Mouse (Mus musculus): Measurements from ENCODE around the gene Clta.
A peak's percentile ranks its signal among the peaks of the same experiment; 100 is the strongest.

Clta gene

DNA sequence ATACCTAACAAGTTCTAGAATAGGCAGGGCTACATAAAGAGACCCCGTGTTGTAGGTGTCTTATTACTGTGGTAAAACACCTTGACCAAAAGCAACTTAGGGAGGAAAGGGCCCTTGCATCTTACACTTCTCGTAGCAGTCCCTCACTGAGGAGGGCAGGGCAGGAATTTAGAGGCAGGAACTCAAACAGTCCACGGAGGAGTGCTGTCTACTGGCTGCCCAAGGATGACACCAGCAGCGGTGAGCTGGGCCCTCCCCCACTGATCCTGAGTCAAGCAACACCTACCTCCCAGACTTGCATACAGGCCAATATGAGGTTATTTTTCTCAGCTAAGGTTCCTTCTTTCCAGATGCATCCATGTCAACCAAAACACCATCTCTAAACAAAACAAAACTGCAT is 24.0 kb upstream of the Clta start:
- peak in 1 of 2 experiments; percentile 57 for DNase-seq (ENCODE audit: low spot score in 2 of 2)

DNA sequence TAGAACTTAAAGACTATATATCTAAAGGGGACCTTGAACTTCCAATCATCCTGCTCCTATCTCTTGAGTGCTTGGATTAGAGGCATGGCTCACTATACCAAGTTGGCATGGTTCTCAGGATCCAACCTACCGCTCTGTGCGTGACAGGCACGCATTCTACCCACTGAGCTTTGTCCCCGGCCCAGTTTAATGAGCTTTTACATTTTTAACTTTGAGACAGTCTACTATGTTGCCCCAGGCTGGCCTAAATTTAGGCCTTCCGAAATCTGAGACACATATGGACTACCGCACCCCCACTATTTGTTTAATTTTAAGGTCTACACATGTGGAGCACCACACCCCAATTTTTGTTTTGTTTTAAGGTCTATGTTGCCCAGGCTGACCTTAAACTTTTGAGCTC is 23.4 kb upstream of the Clta start:
- DNase-seq (ENCODE audit: low spot score in 2 of 2): peak in 1 of 2 experiments; percentile 47

DNA sequence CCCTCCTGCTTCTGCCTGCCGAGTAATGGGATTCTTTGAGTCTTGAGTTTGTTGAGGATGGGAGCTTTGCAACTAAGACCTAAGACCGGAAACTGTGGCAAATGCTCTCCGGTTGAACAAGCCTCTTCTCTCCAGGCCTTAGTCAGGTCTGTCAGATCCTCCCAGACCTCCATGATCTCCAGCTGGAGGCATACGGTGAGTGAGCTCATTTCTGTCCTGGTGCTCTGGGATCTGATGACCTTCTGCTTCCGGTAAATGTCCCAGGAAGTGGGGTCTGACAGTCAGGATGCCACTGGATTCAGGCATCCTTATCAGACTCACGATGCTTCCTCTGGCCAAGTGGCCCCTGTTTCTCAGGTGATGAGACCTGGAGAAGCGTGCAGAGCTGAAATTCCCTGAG is 23.0 kb upstream of the Clta start:
- peak in 1 of 2 experiments; percentile 52 for DNase-seq (ENCODE audit: low spot score in 2 of 2)

DNA sequence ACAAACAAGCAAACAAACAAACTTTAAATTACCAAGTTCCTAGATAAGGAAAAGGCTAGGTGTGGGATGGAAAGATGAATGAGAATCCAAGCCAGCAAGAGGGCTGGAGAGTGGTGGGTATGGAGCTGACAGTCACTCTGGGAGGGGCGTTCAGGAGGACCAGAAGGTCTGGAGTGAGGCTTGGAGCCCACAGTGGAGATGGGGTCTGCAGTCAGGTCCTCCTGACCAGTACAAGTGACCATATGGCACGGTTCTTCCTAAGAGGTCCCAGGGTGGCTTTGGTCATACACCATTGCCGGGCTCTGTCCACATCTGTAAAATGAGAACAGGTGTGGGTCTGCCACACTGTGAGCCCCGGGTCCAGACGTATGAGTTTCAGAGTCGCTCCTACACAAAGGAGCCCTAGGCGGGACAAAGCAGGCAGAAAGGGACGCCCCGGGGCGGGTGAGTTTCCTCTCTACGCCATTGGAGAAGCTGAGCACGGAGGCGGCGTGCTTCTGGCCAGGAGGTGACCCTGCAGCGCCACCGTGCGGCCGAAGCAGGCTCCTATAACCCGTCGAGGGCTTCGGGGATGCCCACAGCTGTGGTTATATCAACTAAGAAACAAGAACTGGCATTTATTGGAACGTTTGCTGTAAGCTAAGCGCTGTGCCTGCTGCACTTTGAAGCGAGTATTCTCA is 22.1 kb upstream of the Clta start:
- peak; percentile 95 to 99 for DNase-seq (ENCODE audit: low spot score in 2 of 2)

DNA sequence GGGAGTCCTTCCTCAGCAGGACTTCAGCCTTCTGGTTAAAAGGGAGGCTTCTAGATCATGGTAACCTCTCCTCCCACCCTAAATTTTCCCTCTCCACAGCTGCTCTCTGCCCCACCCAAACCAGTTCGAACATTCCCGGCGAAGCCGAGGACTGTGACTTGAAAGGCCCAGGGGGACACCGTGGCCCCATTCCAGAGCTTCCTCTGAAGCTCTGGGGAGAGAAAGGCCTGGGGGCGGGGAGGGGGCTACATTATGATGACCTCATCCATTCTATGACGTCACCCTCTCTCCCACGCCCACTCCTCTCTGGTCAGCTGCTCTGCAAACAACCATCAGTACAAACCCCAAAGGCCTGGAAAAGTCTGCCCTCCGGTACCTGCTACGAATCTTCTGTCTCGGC is 21.1 kb upstream of the Clta start, which contains the start of gene Ccin:
TSS of gene Ccin (plus strand) at position 303 of the 400 bp plus-strand sequence.
- peak in 1 of 2 experiments; percentile 58 for DNase-seq (ENCODE audit: low spot score in 2 of 2)

DNA sequence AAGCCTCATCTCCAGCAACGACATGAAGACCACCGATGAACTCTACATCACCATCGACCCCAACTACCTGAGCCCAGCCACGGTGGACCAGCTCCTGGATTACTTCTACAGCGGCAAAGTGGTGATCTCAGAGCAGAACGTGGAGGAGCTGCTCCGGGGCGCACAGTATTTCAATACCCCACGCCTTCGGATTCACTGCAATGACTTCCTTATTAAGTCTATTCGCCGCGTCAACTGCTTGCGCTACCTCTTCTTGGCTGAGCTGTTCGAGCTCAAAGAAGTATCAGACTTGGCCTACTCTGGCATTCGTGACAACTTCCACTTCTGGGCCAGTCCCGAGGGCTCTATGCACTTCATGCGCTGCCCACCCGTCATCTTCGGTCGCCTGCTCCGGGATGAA is 20.5 kb upstream of the Clta start:
- DNase-seq (ENCODE audit: low spot score in 2 of 2): peak in 1 of 2 experiments; percentile 57

DNA sequence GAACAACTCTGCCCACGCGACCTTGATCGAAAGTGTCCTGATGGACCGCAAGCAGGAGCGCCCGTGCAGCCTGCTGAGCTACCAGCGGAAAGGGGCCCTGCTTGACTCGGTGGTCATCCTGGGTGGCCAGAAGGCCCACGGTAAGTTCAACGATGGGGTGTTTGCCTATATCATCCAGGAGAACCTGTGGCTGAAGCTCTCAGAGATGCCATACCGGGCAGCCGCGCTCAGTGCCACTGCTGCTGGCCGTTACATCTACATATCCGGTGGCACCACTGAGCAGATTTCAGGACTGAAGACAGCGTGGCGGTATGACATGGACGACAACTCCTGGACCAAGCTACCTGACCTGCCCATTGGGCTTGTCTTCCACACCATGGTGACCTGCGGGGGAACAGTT is 19.9 kb upstream of the Clta start:
- DNase-seq (ENCODE audit: low spot score in 2 of 2): peak in 1 of 2 experiments; percentile 64

DNA sequence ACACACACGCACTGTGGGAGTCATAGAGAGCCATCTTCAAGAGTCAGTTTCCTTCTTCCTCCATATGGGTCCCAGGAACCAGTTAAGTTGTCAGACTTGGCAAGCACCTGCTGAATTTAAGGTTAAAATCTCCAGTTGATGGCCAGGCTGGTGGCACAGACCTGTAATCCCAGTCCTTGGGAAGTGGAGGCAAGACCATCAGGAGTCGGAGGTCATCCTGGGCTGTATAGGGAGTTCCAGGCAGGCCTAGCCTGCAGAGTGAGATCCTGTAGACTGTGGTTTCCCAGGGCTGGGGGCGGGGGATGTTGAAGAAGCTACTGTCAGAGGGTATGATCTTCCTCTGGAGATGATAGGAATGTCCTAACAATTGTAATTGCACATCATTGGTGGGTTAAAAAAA is 15.3 kb upstream of the Clta start:
- DNase-seq (ENCODE audit: low spot score in 2 of 2): peak in 1 of 2 experiments; percentile 53

DNA sequence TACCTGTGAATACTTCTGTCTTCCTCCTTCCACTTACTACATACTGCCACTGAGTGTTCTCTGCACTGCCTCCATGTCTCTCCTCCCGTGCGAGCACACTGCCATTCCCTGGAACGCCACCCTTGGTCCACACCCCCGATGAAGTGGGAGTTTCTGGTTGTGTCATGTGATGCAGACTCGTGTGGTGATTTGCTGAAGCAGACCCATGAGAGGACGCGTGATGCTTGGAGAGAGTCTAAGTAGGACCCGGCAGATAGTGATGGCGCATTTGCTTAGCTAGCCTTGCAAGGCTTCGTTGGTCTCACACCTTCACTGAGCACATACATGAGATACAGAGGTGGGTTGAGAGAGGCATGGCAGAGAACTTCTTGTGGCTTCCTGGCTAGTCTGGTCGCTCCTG is 11.2 kb upstream of the Clta start:
- DNase-seq (ENCODE audit: low spot score in 2 of 2): peak in 1 of 2 experiments; percentile 55

DNA sequence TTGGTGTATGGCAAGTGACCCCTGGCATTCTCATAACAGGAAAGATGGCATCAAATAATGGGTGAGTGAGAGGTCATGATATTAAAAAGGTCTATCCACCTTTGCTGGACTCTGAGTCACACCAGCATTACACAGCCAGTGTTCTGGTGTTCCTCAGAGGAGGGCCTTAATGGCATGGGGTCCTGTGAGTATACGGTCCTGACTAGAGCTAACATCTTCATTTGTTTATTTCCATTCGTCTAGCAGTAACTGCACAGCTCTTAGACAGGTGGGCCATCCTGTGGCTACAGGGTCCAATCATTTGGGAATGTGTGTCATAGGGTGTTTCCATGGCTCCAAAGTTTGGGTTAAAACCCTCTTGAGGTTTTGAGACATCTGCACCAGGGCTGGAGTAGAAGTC is 9.9 kb upstream of the Clta start:
- DNase-seq (ENCODE audit: low spot score in 2 of 2): peak in 1 of 2 experiments; percentile 13

DNA sequence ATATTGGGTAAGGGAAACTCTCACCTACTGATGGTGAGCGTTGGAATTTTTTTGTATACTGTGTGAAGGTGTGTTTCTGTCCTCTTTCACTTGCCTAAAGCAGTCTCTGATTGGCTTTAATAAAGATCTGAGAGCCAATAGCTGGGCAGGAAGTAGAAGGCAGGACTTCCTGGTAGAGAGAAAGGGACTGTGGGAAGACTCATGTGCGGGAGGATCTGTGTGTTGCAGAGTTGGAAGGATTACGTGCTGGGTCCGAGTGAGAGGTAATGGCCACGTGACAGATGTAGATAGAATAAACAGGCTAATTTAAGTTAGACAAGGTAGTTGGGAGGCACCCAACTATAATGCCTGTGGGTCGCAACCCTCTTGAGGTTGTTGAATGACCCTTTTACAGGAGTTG is 630 bp upstream of the Clta start:
- DNase-seq (ENCODE audit: low spot score in 2 of 2): peak in 1 of 2 experiments; percentile 39

DNA sequence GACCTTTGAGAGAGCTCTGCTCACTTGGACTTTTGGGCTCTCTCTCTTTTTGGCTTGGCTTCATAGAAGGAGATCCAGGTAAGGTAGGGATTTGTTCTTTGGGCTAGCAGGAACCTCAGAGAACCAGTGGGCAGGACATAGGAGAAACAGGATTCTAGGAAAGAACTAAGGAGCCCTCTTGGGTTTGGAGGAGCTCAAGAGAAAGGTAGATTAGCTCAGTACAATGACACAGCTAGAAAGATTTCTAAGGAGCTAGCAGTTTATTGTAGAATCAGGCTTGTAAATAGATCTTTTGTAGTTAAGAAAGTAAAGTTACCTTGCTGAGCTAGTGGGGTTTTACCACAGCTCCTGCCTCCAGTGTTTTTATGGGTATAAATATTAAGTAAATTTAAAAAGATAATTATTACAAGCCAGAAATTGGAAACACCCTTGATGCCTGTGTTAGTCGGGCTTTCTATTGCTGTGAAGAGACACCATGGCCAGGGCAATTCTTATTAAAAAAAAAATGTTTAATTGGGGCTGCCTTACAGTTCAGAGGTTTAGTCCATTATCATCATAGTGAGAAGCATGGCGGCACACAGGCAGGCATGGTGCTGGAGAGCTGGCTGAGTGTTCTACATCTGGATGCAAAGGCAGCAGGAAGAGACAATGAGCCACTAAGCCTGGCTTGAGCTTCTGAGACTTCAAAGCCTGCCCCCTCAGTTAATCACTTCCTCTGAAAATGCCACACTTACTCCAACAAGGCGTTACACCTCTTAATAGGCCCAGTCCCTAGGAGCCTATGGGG is 564 bp downstream of the Clta start:
- DNase-seq (ENCODE audit: low spot score in 2 of 2): no peak

DNA sequence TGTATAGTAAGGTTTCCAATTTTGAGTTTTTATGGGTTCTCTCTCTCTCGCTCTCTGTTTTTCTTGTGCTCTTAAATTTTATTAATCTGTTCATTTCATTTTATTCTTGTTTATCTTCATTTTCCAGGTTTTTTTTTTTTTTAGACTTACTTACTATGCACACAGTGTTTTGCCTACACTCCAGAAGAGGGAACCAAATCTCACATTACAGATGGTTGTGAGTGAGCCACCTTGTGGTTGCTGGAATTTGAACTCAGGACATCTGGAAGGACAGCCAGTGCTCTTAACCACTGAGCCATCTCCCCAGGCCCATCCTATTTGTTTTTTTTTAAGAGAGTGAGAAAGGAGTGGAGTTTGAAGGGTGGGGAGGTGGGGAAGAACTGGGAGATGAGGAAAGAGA is 5.9 kb downstream of the Clta start:
- no peak for DNase-seq (ENCODE audit: low spot score in 2 of 2)

DNA sequence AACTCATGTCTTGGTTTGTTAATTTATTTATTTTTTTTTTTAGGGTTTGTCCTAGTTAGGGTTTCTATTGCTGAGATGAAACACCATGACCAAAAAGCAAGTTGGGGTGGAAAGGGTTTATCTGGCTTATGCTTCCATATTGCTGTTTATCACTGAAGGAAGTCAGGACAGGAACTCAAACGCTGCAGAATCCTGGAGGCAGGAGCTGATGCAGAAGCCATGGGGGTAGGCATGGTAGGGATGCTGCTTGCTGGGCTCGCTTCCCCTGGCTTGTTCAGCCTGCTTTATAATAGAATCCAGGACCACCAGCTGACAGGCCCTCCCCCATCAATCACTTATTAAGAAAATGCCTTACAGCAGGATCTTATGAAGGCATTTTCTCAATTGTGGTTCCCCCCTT is 6.6 kb downstream of the Clta start:
- DNase-seq (ENCODE audit: low spot score in 2 of 2): no peak

DNA sequence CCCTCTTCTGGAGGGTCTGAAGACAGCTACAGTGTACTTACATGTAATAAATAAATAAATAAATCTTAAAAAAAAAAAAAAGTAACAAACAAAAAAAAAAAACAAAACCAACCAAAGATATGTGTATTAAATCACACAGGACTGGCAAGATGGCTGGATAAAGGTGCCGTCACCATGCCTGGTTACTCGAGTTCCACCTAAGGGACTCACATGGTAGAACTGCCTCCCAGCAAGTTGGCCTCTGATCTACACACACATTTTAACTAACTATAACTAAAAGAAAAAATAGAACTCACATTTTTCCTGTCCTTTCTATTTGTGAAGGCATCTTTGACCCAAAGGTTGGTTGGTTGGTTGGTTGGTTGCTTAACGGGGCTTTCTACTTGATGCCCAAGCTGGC is 7.5 kb downstream of the Clta start:
- DNase-seq (ENCODE audit: low spot score in 2 of 2): no peak

DNA sequence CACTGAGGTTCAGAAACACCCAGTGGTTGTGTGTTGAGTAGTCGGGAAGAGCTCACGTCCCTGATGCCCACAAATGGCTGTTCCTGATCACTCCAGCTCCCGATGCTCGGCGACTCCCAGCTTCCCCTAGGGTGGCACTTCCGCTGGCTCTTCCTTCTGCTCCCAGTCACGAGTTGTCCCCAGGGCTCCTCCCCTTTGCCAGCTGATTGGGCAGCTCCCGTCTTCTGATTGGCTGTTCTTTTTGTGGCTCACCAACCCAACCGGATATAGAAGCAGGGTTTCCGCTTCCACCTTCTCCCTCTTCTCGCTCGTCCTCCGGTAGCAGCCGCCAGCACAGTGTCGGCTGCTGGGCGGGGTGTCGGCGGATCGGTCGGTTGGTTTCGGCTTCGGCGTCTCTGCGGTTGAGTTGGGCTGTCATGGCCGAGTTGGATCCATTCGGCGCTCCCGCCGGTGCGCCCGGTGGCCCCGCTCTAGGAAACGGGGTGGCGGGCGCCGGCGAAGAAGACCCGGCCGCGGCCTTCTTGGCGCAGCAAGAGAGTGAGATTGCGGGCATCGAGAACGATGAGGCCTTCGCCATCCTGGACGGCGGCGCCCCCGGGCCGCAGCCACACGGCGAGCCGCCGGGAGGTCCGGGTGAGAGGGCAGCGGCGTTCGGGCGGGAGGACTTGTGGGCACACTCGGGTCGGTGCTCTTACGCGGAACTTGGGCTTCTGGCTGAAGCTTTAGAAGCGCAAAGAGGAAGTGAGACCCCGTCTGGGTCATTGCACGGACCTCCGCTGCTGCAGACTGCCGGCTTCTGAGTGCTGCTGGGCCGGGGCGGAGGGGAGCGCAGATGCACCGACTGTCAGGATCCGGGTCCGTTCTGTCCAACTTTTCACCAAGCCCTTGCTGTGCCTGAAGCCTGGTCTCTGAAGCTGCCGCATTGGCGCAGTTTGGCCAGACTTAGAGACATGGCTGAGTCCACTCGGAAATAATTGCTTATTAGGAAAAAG is 8.4 kb downstream of the Clta start:
- peak; percentile 90 to 91 for DNase-seq (ENCODE audit: low spot score in 2 of 2)

DNA sequence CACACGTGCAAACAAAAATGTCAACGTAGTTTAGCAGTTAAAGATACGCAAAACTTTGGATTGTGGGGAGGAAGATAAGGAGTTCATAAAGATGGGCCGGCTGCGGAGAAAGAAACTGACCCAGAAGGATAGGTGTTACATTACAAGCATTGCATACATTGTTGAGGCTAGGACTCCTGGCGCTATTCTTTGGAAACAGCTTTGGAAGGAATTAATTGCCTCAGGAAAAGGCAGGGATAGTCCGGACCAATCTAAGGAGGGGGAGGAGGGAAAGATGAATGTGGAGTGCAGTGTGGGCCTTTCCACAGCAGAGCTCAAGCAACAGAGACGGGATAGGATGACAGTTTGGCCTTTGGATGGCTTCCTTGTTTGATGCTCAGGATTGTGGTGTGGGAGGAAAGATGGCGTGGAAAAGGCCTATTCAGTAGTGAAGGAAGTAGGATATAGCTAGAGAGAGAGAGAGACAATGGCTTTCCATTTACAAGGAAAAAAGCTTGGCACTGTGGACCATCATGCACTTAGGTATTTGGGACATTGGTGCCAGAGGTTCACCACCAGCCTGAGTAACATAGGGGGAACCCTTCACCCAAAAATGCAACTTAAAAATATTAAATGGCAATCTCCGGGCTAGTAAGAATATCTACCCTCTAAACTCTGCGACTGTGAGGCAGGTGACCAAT is 9.3 kb downstream of the Clta start:
- DNase-seq (ENCODE audit: low spot score in 2 of 2): no peak

DNA sequence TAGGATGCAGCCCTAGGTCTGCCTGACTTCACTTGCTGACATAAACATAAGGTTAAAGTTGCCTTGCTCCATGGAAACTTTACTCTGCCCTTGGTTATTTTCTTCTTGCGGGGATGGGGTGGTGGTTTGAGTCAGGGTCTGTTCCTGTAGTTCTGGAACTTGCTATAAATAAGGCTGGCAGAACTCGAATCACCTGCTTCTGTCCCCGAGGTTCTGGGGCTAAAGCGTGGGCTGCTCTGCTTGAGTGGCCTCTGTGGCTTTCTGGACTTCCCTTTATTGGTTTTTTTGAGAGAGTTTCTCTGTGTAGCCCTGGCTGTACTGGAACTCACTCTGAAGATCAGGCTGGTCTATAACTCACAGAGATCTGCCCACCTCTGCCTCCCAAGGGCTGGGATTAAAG is 11.8 kb downstream of the Clta start:
- no peak for DNase-seq (ENCODE audit: low spot score in 2 of 2)

DNA sequence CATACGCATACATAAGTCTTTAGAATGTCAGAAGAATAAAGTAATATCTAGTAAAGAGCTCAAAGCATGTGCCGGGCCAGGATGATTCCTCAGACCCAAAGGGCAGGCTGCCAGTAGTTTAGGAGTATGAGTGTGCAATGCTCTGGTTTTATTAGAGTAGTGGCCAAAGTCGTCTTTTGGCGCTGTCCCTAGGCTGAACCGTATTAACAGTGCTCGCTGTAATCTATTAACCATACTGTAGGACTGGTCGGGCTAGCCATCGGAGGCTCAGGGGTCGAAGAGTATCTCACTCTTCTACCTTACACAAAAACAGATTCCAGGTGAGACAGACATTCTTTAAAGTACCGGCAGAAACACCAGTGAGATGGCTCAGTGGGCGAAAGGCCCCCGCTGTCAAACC is 12.5 kb downstream of the Clta start:
- DNase-seq (ENCODE audit: low spot score in 2 of 2): no peak

DNA sequence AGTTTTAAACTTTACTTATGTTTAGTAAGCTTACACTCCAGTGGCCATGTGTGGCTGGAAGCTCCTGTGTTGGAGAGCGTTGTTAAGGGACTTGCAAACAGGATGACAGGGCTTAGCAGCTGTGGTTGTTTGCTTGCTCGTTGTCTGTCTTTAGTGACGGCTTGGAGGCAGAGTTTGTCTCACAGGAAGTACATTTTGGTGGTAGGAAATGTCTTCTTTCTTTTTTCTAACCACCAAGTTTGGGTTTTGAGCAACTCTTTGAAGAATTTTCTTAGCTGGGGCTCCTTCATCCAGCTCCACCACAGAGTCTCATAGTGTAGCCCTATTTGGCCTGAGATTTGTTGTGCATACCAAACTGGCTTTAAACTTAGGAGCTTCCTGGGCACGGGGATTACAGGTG is 18.1 kb downstream of the Clta start:
- DNase-seq (ENCODE audit: low spot score in 2 of 2): peak in 1 of 2 experiments; percentile 11

DNA sequence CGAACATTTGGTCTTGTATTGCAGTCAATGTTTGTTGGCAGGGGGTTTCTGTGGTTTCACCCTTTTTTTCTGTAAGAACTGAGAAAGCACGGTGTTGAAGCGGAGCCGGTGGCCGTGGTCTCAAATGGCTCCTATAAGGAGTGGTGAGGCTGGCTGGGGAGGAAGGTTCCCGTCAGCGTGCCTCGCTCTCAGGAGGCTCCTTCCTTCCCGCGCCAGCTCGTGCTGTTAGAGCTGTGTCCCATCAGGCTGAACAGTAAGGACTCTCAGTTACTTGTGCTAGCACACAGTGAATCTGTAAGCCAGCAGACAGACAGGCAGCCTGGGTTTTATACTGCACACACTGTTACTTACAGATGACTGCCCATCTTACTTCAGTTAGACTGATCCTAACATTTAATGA is 18.5 kb downstream of the Clta start:
- DNase-seq (ENCODE audit: low spot score in 2 of 2): peak in 1 of 2 experiments; percentile 12
